Mouse (Mus musculus): Measurements from ENCODE around the gene Rpp14. TPM values are rescaled to one million over a fixed set of nuclear protein-coding genes. Genes with fewer than 3 reads are reported as not detected.

Gene Rpp14
- polyA plus RNA-seq, 1 experiment, result 47.1 TPM

DNA sequence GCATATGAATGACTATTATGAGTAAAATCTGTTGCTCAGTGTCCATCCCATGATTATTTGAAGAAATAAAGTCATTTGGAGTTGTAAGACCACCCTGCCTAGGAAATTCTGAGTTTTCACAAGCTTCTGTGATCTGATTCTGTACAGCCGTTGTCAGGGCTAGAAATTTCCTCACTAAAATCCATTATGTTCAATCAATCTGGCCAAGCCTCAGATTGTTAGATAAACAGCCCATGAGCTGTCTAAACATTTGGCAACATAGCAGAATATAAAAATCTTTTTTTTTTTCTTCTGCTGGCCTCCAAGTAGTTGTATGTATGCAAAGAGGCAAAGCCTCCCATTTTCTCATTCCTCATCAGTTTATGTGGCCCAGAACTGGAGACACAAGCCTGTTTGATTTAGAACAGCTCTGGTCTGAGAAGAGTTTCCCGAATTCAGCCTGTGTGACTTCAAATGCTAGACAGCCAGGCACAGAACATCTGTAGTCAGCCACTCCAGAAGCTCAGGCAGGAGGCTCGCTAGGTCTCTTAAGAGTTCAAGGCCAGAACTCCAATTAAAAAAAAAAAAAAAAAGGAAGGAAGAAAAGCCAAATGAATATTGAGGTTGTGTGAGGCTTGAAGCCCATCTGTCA is 14.9 kb downstream of the Rpp14 start:
- Histone ChIP-seq H3K9ac (ENCODE audit: low read depth, poor library complexity, severe bottlenecking) (no peak overlapping the region), H3K4me3 (ENCODE audit: low read depth, low read length) (no peak overlapping the region), H3K27me3 (ENCODE audit: control insufficient read depth, insufficient read depth, low read length, poor library complexity, severe bottlenecking) (no peaks in the 10 kb centered on the region), H3K27ac (ENCODE audit: insufficient read depth, low read length) (no peak overlapping the region), H3K36me3 (ENCODE audit: control insufficient read depth, insufficient read depth, low read length, poor library complexity, severe bottlenecking) (peaks cover 14% of the 10 kb centered on the region), H3K4me1 (ENCODE audit: control insufficient read depth, insufficient read depth, low read length) (no peaks in the 10 kb centered on the region), H3K9me3 (replicated peaks; ENCODE audit: control insufficient read depth, insufficient read depth, low read length, poor library complexity, severe bottlenecking) (no peaks in the 10 kb centered on the region)
- TF ChIP-seq CTCF (IDR thresholded peaks at IDR 0.05; ENCODE audit: low read depth, low read length) (no peak), POLR2A (IDR thresholded peaks at IDR 0.05; ENCODE audit: insufficient read depth, low read length) (no peak), EP300 (IDR thresholded peaks at IDR 0.05; ENCODE audit: insufficient read depth, low read depth, low read length) (no peak)

DNA sequence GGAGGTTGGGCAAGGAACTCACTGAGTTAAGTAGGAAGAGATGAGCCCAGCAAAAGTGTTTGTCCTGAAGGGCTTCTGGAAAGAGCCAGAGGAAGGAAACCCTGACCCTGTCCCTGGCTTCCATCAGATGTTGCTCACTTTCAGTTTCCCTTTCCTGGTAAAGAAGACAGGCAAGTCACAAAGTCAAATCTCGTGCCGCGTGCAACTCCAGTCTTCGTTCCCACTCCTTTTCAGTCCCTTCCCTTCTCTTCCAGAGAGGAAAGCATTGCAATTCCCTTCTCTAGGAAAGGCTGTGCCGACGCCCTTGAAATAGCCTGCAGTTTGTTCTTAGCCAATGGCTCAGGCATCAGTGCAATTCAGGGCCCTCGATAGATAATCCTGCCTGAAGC is 15.4 kb downstream of the Rpp14 start:
- H3K27me3 ChIP-seq (ENCODE audit: control insufficient read depth, insufficient read depth, low read length, poor library complexity, severe bottlenecking), result no peaks in the 10 kb centered on the region
- no peak for TF ChIP-seq EP300 (IDR thresholded peaks at IDR 0.05; ENCODE audit: insufficient read depth, low read depth, low read length)
- no peak for TF ChIP-seq CTCF (IDR thresholded peaks at IDR 0.05; ENCODE audit: low read depth, low read length)
- no peak for TF ChIP-seq POLR2A (IDR thresholded peaks at IDR 0.05; ENCODE audit: insufficient read depth, low read length)
- no peaks in the 10 kb centered on the region for H3K9me3 ChIP-seq (replicated peaks; ENCODE audit: control insufficient read depth, insufficient read depth, low read length, poor library complexity, severe bottlenecking)
- peaks cover 9% of the 10 kb centered on the region for H3K36me3 ChIP-seq (ENCODE audit: control insufficient read depth, insufficient read depth, low read length, poor library complexity, severe bottlenecking)
- no peak overlapping the region for H3K4me3 ChIP-seq (ENCODE audit: low read depth, low read length)
- H3K27ac ChIP-seq (ENCODE audit: insufficient read depth, low read length), result no peak overlapping the region
- no peaks in the 10 kb centered on the region for H3K4me1 ChIP-seq (ENCODE audit: control insufficient read depth, insufficient read depth, low read length)
- no peak overlapping the region for H3K9ac ChIP-seq (ENCODE audit: low read depth, poor library complexity, severe bottlenecking)

GRCm38 (mm10) chr14:8097978-8098686 is 18.0 kb downstream of the Rpp14 start, which contains the start of gene Pxk:
TSS of gene Pxk (plus strand) at chr14:8098211.
- Histone ChIP-seq H3K36me3 (ENCODE audit: control insufficient read depth, insufficient read depth, low read length, poor library complexity, severe bottlenecking) (no peaks in the 10 kb centered on the region), H3K27me3 (ENCODE audit: control insufficient read depth, insufficient read depth, low read length, poor library complexity, severe bottlenecking) (no peaks in the 10 kb centered on the region), H3K27ac (ENCODE audit: insufficient read depth, low read length) (0 out of 2 replicates have a peak within 1 kb of the TSS, but pooled peaks have one; percentile 49)

DNA sequence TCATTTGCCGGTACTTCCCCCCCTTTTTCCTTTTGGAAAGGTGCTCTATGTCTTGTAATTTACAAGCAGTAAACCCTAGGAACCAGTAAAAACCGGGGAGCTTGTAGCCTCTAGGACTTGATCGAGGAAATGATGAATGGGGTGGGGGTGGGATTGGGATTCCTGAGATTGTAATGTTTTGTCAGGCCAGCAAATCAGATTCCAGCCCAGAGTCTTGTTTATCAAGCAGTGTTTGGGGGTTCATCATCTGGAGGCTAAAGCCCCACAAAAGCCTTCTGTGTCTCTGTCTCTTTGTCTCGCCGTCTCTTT is 18.5 kb downstream of the Rpp14 start:
- Histone ChIP-seq H3K27ac (ENCODE audit: insufficient read depth, low read length) (0 out of 2 replicates have a peak overlapping the region, but pooled peaks have one; percentile 49), H3K36me3 (ENCODE audit: control insufficient read depth, insufficient read depth, low read length, poor library complexity, severe bottlenecking) (no peaks in the 10 kb centered on the region)
- no peak for TF ChIP-seq CTCF (IDR thresholded peaks at IDR 0.05; ENCODE audit: low read depth, low read length)
- no peak for TF ChIP-seq EP300 (IDR thresholded peaks at IDR 0.05; ENCODE audit: insufficient read depth, low read depth, low read length)
- no peak for TF ChIP-seq POLR2A (IDR thresholded peaks at IDR 0.05; ENCODE audit: insufficient read depth, low read length)

More at GRCm38 (mm10) chr14:8097978-8098686, 18.0 kb downstream of the Rpp14 start, which contains the start of gene Pxk:
- Histone ChIP-seq H3K4me3 (ENCODE audit: low read depth, low read length) (peak within 1 kb of the TSS; percentile 89), H3K9me3 (replicated peaks; ENCODE audit: control insufficient read depth, insufficient read depth, low read length, poor library complexity, severe bottlenecking) (no peaks in the 10 kb centered on the region), H3K4me1 (ENCODE audit: control insufficient read depth, insufficient read depth, low read length) (no peaks in the 10 kb centered on the region), H3K9ac (ENCODE audit: low read depth, poor library complexity, severe bottlenecking) (peak within 1 kb of the TSS; percentile 89)
- TF ChIP-seq EP300 (IDR thresholded peaks at IDR 0.05; ENCODE audit: insufficient read depth, low read depth, low read length) (0 out of 2 replicates have a peak, but pooled peaks have one; percentile 68), POLR2A (IDR thresholded peaks at IDR 0.05; ENCODE audit: insufficient read depth, low read length) (no peak), CTCF (IDR thresholded peaks at IDR 0.05; ENCODE audit: low read depth, low read length) (no peak)

GRCm38 (mm10) chr14:8099561-8100021 is 19.4 kb downstream of the Rpp14 start:
- no peak overlapping the region for H3K9ac ChIP-seq (ENCODE audit: low read depth, poor library complexity, severe bottlenecking)
- H3K4me1 ChIP-seq (ENCODE audit: control insufficient read depth, insufficient read depth, low read length), result no peaks in the 10 kb centered on the region
- TF ChIP-seq POLR2A (IDR thresholded peaks at IDR 0.05; ENCODE audit: insufficient read depth, low read length), result no peak
- no peak for TF ChIP-seq CTCF (IDR thresholded peaks at IDR 0.05; ENCODE audit: low read depth, low read length)
- TF ChIP-seq EP300 (IDR thresholded peaks at IDR 0.05; ENCODE audit: insufficient read depth, low read depth, low read length), result no peak
- H3K9me3 ChIP-seq (replicated peaks; ENCODE audit: control insufficient read depth, insufficient read depth, low read length, poor library complexity, severe bottlenecking), result no peaks in the 10 kb centered on the region
- H3K36me3 ChIP-seq (ENCODE audit: control insufficient read depth, insufficient read depth, low read length, poor library complexity, severe bottlenecking), result no peaks in the 10 kb centered on the region
- no peak overlapping the region for H3K27ac ChIP-seq (ENCODE audit: insufficient read depth, low read length)
- H3K27me3 ChIP-seq (ENCODE audit: control insufficient read depth, insufficient read depth, low read length, poor library complexity, severe bottlenecking), result no peaks in the 10 kb centered on the region
- H3K4me3 ChIP-seq (ENCODE audit: low read depth, low read length), result no peak overlapping the region

More for the DNA sequence above, 18.5 kb downstream of the Rpp14 start:
- Histone ChIP-seq H3K4me3 (ENCODE audit: low read depth, low read length) (peak overlapping the region; percentile 89), H3K9me3 (replicated peaks; ENCODE audit: control insufficient read depth, insufficient read depth, low read length, poor library complexity, severe bottlenecking) (no peaks in the 10 kb centered on the region), H3K27me3 (ENCODE audit: control insufficient read depth, insufficient read depth, low read length, poor library complexity, severe bottlenecking) (no peaks in the 10 kb centered on the region), H3K4me1 (ENCODE audit: control insufficient read depth, insufficient read depth, low read length) (no peaks in the 10 kb centered on the region), H3K9ac (ENCODE audit: low read depth, poor library complexity, severe bottlenecking) (peak overlapping the region; percentile 89)

DNA sequence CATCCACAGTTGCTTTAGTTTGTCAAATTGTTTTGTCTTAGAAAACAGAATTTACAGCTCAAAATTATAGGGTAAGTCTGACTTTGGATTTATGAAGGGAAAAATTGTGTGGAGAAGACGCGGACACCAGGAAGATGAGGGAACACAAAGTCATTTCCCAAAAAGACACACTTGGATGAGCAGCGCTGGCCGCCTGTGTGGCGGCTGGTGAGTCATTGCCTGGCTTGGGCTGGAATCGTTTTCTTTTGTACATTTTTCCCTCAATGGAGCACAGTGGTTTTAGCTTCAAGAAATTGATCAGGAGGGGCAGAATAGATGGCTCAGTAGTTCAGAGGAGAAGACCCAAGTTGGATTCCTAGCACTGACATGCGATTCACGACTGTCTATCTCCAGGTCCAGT is 21.7 kb downstream of the Rpp14 start:
- Histone ChIP-seq H3K9ac (ENCODE audit: low read depth, poor library complexity, severe bottlenecking) (no peak overlapping the region), H3K36me3 (ENCODE audit: control insufficient read depth, insufficient read depth, low read length, poor library complexity, severe bottlenecking) (no peaks in the 10 kb centered on the region), H3K4me1 (ENCODE audit: control insufficient read depth, insufficient read depth, low read length) (no peaks in the 10 kb centered on the region), H3K27ac (ENCODE audit: insufficient read depth, low read length) (no peak overlapping the region), H3K9me3 (replicated peaks; ENCODE audit: control insufficient read depth, insufficient read depth, low read length, poor library complexity, severe bottlenecking) (no peaks in the 10 kb centered on the region), H3K27me3 (ENCODE audit: control insufficient read depth, insufficient read depth, low read length, poor library complexity, severe bottlenecking) (no peaks in the 10 kb centered on the region), H3K4me3 (ENCODE audit: low read depth, low read length) (no peak overlapping the region)
- no peak for TF ChIP-seq CTCF (IDR thresholded peaks at IDR 0.05; ENCODE audit: low read depth, low read length)
- no peak for TF ChIP-seq POLR2A (IDR thresholded peaks at IDR 0.05; ENCODE audit: insufficient read depth, low read length)
- TF ChIP-seq EP300 (IDR thresholded peaks at IDR 0.05; ENCODE audit: insufficient read depth, low read depth, low read length), result no peak

Measured in ES-Bruce4 (cell line).